Mouse (Mus musculus) left cerebral cortex, adult 9 months (tissue): Measurements from ENCODE around the gene Ciz1.

Source experiments
- DNase-seq, 2 experiments: peaks; one replicate each; pipeline ENCODE4 v3.0.0; 2022; ENCODE audit warnings: low spot score in 2 of 2

The Ciz1 gene

DNA sequence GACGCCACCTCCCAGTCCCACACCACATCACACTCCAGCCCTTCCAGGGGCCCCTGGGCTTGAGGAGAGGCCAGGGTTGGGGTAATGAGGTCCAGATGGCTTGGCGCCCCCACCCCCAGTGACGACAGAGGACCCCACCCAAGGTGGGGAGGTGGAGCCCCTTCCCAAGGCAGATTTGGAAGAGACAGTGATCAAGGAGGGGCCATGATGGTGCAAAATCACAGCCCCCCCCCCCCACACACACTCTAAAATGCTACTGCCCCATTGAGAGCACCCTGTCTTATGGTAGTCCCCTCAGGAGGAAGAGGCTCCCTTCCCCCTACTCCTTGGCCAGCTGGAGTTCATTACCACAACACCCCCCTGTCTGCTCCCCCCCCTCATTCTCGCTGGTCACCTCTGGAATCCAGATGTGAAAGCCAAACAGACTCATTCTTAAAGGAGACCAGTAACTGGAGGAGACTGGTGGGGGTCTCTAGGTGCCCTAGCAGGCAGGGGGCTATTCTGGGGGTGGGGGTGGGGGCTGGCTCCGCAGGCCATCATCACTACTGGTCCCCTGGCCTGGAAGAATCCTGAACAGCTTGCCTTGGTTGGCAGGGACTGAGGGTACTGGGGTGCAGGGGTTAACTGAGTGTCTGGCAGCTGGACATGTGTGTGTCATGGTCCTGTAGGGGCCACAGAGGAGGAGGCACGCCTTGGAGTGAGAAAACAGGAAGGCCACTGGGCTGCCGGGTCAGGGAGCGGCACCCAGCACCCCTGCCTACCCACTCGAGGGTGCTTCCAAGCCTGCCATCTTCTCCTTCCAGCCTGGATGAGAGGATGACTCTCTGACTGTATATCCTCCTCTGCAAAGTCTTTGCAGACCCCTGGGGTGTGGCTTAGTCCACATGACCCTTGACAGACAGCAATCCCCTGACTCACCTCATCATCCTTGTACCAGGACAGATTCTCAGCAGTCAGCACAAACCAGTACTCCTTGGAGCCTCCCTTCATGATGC is 32.2 kb upstream of the Ciz1 start:
- DNase-seq: no peak

DNA sequence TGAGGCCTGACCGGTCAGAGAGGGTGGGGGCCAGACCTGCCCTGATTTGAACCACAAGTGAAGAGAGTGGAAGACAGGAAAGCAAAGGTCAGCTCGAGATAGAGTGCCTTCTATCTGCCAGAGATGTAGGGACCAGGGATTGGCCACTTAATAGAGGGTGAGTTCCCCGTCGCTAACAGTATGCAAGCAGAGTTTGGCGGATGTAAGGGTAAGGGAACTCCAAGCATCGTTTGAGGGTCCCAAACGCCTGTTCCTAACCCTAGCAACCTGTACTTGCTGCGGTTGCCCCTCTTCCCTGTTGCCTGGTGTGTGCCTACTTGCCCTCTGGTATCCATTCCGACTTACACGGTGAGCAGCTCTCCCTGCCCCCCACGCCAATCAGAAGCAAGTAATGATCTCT is 31.4 kb upstream of the Ciz1 start:
- no peak for DNase-seq

DNA sequence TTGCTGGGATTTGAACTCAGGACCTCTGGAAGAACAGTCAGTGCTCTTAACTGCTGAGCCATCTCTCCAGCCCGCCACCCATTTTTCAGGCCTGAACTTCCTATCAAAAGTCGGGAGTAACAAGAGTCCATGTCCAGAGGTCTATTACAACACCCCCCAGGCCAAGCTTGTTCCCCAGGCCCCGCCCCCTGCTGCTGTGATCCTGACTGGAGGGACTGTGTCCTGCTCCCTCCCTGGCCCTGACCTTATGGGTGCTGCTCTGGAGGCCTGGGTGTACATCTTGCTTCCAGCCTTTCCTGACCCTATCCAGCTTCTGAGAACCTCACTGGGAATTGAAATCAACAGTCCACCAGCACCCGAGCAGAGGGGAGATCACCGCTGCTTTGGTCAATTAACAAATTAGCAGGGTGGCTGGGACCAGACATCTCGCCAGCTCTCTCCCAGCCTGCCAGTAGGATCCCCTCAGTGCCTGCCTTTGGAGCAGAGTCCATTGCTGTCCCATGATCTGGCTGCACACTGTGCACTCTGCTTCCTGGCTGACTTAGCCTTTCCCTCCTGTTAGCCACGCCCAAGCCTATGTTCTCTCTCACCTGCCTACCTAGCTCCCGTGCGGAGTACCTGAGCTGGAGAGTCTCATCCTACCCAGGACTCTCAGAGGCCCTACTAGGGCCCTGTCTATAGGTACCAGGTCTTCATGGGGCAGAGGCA is 30.4 kb upstream of the Ciz1 start:
- DNase-seq: no peak

DNA sequence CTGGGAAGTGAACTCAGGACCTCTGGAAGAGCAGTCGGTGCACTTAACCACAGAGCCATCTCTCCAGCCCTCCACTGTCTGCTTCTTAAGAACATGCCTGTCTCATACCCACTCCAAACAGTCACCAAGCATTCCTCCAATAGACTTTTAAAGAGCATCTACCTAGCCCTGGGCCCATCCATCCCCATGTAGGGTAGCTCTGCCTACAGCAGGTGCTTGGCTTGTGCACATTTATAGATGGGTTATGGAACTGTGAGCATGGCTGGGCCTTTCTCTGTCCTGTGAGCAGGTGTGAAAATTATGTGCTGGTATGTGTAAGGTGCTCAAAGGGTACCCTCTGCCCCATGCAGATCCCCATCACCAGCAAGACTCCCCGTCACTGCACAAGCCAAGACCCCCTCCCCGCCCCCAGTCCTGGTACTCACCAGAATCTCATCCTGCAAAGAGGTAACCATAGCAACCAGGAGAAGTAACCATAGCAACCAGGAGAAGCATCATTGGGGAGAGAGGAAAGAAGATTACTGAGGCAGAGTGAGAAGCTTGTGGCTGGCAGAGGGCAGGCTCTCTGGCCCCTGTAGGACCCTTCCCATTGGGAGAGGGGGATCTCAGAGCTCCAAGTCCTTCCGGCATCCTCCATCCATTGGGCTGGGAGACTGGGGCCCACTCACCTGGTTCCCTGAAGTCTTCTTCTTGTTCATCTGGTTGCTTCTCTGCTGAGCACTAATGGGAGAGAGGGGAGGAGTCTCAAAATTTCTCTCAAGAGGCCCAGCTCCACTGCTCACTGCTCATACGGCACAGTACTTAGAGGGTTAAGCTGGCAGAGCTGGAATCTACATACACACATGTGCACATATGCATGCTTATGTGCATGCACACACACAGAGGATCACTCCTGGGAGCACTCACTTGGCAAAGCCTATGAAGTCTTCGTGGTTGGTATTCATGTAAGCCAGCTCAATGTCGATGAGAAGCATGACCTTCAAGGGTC is 29.1 kb upstream of the Ciz1 start:
- no peak for DNase-seq

DNA sequence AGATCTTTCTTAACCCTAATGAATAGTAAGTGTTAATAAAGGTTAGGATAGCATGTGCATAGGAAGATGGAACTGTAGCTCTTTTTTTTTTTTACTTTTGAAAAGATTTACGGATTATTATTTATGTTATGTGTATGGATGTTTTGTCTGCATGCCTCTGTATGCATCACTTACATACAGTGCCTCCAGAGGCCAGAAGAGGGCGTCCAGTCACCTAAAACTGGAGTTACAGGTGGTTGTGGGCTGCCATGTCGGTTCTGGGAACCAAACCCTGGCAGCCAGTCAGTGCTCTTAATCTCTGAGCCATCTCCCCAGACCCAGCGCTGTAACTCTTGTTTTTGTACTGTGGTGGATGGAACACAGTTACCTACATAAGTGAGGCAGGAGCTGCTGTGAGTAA is 27.8 kb upstream of the Ciz1 start:
- DNase-seq: no peak

DNA sequence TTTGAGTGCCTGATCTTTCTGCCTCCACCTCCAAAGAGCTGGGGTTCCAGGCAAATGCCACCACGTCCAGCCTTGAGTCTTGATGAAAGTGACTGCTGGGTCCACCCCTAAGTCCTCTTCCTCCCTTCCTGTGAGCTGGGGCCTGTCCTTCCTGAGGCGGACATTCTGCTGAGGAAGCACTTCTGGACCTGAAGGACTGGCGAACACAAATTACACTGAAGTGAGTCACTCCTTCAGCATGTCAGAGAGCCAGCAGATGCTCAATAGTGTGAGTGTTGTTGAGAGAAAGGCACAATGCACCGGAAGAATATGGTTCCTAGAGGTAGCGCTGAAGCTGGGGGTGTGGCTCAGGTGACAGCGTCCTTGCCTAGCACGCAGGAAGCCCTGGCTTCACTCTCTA is 26.8 kb upstream of the Ciz1 start:
- DNase-seq: no peak

DNA sequence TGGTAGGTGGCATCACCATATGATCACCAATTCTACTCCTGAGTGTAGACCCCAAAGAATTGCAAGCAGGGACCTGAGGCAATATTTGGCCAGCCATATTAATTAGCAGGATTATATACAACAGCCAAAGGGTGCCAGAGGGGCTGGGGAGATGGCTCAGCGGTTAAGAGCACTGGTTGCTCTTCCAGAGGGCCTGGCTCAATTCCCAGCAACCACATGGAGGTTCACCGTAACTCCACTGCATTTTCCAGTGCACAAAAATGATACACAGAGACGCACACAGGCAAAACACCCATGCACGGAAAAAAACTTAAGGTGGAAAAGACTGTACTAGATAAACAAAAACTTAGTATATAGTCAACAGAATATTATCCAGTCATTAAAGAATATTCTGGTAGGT is 24.9 kb upstream of the Ciz1 start:
- no peak for DNase-seq

DNA sequence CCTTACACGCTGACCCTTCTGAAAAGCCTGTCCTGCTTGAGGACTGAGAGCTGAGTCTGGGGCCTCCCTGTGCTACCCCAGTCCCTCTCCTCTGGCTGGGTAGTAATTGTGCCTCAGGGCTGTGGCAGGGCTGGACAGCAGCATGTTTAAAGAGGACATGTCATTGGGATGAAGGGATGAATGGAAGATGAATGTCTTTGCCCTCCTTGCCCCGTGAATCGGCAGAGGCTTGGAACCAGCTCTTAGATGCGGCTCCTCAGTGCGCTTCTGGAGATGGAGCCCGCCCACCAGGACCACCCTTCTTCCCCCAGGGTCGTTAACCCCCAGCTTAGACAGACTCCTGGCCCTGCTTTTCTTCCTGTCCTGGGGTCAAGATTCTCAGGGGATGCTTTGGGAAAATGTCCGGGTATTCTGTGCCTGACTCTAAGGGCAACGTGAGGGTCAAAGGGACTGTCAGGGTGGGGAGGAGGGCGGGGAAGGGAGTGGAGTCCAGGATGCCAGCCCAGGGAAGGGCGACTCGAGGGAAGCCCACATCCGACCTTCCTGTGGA is 23.1 kb upstream of the Ciz1 start:
- DNase-seq: no peak

DNA sequence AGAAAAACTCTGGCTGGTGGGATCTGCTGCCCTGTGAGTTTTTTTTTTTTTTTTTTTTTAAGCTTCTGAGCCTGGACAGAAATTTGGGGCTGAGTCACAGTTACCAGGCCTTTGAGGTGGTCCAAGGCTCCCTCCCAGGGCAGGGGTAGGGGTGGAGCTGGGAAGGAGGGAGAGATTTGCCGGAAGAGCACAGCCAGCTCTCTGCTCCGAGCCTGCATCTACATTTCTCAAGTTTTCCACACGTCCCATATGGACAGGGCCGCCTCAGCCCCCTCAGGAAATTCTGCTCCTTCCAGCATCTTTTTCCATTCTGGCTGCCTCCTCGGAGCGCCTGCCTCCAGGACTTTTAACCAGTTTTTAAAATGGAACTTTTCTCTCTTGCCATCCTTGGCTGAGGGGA is 22.6 kb upstream of the Ciz1 start:
- DNase-seq: no peak

DNA sequence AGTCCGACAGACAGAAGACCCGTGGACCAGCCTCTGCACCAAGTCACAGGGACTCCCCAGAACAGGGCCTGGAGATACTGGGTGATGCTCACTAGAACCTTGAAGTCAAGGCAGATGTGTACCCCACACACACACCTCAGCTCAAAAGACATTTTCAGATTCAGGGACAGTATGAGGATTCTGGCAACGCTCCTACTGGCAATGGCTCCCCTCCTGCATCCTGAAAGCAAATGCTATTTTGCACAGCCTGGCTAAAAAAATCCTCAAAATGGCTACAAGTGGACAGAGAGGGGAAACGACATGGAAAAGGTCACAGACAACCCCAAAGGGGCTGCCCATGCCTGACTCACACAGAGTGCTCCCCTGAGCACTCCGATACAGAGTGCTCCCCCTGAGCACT is 20.0 kb upstream of the Ciz1 start:
- no peak for DNase-seq

DNA sequence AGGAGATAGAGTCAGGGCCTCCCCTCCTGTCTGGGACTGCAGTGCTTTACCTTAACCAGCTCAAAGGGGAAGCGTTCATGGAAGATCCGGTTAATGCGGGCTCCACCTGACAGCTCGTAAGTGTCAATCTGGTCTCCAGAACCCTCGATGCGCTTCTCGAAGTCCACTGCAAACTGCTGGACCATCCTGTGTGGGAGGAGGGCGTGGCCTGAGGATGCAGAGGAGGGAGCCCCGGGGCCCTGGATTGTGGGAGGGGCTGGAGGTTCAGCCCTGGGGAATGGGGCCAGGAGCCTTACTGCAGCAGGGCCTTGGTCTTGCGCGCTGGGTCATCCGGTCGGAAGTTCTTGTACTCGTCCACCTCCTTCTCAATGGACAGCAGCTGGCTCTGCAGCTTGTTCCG is 16.2 kb upstream of the Ciz1 start:
- DNase-seq: no peak

DNA sequence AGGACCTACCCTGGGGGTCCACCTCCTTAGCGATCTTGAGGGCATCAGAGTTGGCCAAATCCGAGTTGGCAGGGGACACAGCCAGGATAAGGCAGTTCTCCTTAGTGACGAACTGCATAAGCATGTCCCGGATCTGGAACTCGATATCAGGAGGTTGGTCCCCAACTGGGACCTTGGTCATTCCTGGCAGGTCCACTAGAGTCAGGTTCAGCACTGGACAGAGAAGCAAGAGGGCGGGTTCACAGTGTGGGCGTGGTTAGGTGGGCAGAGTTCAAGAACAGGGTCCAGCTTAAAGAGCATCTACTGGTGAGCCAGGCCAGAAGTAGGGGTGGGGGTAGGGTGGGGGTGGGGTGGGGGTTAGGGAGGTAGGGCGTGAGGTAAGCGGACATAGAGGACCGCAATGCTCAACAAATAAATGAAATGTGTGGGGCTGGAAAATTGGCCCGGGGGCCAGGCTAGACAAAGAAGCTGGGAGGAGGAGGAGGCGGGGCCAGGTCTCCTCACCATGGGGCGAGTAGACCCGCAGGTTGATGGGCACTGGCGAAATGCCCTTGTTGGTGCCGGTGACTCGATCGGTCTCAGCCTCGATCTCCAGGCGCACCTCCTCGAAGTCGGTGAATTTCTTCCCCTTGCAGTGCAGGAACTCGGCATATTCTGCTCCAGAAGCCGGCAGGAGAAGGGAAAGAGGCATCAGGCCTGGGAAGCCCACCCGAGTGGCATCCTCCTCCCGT is 12.1 kb upstream of the Ciz1 start:
- no peak for DNase-seq

DNA sequence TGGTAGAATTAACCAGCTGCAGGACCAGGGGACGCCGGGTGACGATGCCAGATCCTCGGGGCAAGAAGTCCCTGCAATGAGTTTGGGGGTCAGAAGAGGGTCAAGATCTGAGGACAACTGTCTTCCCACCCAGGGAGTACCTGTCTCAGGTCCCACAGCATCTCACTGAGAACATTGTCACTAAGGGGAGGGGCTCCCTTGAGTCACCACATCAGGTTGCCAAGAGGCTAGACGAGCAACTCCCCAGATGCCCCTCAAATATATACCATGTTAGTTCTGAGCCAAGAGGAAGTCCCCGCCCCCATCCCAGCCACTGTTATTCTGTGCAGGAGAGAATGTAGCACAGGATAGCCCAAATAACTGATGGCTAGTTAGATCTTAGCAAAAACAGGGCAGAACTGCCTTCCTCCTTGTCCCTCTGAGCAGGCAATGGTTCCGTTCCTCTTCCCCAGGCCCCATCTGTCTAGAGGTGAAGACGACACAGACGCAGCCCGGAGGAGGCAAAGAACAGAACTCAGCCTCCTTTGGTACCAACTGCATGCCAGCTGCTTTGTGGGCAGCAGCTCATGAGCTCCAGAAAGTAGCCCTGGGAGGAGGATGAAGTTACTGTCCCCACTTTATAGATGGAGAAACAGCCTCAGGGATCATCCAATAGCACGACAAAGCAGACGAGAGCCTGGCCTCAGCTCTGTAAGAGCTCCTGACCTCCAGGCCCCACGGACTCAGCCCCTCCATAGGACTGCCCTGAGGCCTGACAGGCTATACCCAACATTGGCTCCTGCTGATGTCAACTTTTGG is 11.1 kb upstream of the Ciz1 start:
- DNase-seq: peak in 1 of 2 experiments; percentile 77

DNA sequence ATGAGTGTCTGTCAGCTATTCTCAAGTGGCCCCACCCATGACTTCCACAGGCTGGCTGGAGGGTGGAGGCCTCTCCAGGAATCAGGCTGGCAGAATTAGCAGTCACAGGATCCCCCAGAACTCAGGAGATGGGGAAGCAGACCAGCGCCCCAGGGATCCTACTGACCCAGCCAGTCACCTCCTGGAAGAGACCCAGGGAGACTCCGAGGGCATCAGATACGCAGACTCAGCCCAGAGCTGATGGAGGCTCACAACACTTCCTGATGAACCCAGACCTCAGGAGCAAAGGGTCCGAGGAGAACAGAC is 10.5 kb upstream of the Ciz1 start:
- no peak for DNase-seq

DNA sequence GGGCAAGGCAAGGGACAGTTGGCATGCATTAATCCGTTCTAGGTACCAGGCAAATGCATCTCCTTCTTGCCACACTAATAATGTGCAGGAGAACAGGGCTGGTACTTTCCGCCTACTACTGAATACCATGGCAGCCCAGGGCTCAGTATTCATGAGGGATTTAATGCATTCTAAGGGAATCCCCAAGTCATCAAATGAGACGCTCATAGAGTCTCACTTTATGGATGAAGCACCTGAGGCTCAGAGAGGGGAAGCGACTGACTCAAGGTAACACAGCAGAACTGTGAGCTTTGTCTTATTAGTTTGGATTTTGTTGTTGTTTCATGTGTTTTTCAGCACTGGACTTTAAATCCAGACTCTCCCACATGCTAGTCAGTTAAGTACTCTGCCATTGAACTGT is 10.1 kb upstream of the Ciz1 start:
- DNase-seq: no peak

DNA sequence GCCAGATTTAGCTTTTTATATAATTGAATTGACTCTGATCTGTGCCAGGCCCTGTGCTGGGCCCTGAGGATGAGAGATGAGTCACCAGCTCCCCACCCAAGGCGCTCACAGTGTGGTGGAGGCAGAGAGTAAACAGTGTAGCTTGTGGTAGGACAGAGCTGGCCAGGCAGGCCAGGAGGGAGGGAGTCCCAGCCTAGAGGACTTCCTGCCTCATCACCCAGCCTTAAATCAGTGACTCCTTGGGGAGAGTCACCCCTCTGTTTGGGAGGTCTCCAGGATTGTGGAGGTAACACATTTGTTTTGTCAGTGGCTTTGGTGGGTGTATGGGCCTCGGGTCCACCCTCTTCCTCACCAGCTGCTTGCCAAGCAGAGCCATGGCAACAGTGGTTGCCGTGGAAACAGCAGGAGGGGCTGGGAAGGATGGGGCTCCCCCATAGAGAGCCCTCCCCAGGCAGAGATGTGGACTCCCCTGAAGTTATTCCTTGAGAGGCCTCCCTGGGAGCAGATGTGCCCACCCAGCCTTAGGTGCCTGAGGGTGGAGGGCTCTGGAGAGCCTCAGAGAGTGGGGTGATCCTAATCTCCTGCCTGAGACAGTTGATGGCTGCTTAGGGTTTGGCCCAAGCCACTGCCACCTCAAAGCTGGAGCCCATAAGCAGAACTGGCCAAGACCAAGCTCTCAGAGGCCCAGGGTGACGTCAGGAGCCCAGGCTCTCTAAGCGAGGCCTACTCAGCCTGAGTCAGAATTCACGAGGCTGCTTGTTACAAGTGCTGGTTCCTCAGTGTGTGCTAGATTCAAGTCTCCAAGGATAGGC is 9.4 kb upstream of the Ciz1 start:
- peak in 1 of 2 experiments; percentile 84 for DNase-seq

DNA sequence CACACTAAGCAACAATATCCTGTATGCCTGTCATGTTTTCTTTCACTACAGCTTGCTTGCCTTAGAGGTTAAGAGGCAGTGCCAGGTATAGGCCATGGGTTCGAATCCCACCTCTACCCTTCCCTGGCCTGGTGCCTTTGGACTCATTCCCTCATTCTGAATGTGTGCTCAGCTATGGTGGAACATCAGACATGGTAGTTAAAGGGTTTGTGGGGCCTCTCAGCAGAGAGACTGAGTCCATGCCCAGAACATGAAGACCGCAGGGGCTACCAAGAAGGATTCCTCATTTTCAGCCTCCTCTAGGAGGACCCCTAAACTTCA is 8.8 kb upstream of the Ciz1 start:
- no peak for DNase-seq

DNA sequence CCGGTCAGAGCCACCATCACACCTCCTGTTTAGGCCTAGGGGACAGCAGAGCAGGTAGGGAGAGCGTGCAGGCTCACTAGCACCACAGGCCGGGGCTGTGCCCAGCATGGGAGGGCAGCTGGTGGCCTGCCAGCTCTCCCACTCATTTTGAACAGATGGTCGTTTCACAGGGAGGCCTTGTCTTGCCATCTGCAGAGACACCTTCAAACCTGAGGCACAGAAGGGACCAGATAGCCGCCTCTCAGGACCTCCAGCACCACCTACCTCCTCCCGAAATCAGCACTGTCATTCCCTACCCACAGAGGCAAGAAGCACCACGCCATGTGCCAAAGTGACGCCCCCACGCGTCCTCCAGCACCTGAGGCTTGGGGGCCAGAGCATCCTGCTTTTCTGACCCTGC is 8.1 kb upstream of the Ciz1 start:
- DNase-seq: peak in 1 of 2 experiments; percentile 78

DNA sequence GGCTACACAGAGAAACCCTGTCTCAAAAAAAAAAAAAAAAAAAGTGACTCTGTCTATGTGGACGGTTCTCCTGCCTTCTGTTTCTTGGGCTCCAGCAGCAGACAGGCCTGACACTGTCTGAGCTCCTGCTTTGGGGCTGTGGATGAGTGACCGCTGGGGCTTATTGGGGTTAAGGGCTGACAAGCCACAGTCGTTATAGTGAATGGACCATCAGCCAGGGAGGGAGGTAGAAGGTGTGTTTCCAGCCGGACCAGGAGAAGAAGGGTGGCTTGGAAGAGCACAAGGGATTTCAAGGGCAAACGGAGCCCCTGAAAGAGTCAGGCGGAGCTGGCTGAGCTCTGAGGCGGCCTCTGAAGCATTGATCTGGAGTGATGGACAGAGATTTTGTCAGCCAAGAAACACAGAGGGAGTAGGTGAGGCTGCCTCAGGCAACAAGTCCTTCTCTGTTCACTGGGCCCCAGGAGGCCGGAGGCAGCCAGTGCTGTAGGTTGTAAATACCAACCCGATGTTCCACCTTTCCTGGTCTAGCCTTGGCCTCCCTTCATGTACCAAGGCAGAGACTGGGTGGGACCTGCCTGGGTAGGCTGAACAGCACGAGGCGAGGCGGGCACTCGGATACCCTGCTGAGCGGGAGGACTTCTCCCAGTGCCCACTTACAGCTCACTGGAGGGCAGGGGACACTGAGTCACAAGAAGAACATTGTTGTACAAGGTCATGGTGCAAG is 7.4 kb upstream of the Ciz1 start:
- no peak for DNase-seq
